Mouse (Mus musculus): Measurements from ENCODE around the gene Exo5. TPM values are rescaled to one million over a fixed set of nuclear protein-coding genes. Genes with fewer than 3 reads are reported as not detected.

The Exo5 gene
- total RNA-seq, 2 experiments from 2014 or later, result 10.1 to 11.8 TPM

GRCm38 (mm10) chr4:120909558-120910150, 15.2 kb downstream of the Exo5 start:
- DNase-seq (ENCODE audit: low spot score in 2 of 2), result peak in 1 of 2 experiments; percentile 60

DNA sequence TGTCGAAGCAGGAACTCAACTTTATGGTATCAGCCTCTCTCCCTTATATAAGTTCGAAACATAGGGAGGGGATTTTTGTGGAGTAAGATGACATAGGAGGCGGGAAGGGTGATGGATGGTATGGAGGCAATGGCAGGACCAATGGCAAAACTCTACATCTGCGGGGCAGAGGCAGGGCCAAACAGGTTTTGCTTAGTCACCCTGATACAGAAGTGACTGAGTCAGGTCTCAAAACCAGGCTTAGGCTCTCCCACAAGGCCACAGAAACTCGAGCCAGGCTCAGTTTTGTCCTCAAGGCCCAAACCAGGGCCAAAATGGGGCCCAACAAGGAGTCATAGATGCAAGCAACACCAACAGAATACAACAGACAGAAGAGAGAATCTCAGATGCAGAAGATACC, 19.2 kb downstream of the Exo5 start:
- DNase-seq (ENCODE audit: low spot score in 2 of 2), result no peak

DNA sequence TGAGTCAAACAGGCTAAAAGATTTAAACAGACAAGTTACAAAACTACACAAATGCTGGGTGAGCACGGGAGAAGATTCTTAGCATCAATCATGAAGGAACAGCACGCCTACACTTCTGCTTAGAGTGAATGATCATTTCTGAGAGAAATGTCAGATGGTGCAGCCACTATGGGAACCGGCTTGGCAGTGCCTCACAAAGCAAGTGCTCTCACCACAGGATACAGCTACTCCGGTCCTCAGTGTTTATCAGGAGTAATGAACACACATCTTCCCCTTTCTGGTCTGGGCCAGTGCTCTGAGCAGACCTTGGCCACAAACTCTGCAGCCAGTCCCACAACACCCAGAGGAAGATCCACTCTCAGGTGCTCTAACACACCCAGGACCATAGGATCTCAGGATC, 20.3 kb downstream of the Exo5 start:
- DNase-seq (ENCODE audit: low spot score in 2 of 2), result peak in 1 of 2 experiments; percentile 40

DNA sequence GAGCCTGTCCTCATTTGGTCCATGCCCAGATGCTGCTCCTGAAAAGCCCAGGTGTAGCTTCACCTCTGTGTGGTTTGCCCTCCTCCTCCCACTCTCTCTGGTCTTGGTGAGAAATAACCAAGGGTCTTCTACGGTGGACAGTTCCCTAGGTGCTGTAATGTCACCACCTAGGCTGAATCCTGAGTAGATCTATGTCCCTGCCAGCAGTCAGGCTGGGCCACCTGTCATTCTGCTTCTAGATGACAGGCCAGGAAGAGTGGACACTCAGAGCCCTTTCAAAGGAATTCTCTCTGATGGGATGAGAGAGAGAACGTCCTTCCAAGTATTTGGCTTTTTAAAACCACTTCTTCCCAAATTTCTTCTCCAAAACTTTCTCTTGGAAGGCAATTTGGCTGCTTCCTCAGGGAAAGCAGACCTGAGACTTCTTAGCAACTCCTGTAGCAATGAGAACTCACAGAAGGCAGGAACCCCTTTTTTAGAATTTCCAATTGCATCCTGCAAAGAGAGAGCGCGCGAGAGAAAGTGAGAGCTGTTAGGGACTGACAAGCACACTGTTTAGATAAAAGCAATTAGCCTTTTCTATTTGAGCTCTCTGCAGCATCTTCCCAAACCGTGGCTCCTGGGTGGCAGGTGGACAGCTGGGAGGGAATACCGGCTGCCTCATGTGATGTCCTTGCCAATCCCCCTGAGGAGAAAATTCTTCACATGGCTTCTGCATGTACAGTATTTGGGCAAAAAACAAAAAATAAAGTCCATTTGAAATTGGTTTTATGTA, 28.8 kb downstream of the Exo5 start:
- DNase-seq (ENCODE audit: low spot score in 2 of 2), result no peak

- DNase-seq (ENCODE audit: low spot score in 2 of 2), result no peak
Observed at GRCm38 (mm10) chr4:120895226-120895625, 29.6 kb downstream of the Exo5 start.

GRCm38 (mm10) chr4:120894584-120894983, 30.2 kb downstream of the Exo5 start:
- DNase-seq (ENCODE audit: low spot score in 2 of 2), result no peak

- DNase-seq (ENCODE audit: low spot score in 2 of 2), result no peak
Observed at GRCm38 (mm10) chr4:120893656-120894401, 31.0 kb downstream of the Exo5 start.

DNA sequence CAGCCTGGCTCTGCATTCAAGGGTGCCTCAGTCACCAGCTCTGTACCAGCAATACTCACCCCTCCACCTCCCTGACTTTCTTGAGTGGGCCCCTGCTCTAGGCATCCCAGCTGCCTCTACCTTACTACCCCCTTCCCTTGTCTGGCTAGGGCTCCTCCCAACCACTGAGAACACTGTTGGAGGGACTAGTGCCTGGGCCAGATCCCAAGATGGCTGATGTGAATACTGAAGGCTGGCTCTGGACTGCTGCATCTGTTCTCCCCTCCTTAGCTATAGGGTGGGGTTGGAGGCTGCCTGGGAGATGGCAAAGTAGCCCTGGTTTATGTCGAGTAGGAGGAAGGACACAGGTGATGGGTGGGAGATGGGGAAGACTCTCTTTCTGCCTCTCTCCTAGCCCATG, 32.3 kb downstream of the Exo5 start:
- DNase-seq (ENCODE audit: low spot score in 2 of 2), result no peak

DNA sequence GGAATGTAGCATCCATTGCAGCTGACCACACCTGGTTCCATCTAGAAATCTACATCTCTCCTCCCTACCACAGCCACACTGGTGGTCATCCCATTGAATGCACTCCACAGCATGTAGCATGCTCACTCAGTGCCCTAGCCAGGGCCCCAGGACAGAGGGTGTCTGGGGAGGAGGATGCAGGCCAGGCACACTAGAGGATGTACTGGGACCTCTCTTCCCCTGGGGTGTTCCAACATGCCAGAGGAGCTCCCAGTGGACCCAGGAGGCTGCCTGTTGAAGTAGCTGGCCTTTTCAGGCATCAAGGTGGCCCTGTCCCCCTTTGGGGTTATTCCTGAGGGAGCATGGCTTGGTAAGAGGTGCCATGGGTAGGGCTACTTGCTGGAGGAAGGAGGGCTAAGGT, 32.9 kb downstream of the Exo5 start:
- DNase-seq (ENCODE audit: low spot score in 2 of 2), result no peak

- no peak for DNase-seq (ENCODE audit: low spot score in 2 of 2)
Observed at GRCm38 (mm10) chr4:120890754-120891440, 33.9 kb downstream of the Exo5 start.

- no peak for DNase-seq (ENCODE audit: low spot score in 2 of 2)
Observed at GRCm38 (mm10) chr4:120888884-120889283, 35.9 kb downstream of the Exo5 start.

DNA sequence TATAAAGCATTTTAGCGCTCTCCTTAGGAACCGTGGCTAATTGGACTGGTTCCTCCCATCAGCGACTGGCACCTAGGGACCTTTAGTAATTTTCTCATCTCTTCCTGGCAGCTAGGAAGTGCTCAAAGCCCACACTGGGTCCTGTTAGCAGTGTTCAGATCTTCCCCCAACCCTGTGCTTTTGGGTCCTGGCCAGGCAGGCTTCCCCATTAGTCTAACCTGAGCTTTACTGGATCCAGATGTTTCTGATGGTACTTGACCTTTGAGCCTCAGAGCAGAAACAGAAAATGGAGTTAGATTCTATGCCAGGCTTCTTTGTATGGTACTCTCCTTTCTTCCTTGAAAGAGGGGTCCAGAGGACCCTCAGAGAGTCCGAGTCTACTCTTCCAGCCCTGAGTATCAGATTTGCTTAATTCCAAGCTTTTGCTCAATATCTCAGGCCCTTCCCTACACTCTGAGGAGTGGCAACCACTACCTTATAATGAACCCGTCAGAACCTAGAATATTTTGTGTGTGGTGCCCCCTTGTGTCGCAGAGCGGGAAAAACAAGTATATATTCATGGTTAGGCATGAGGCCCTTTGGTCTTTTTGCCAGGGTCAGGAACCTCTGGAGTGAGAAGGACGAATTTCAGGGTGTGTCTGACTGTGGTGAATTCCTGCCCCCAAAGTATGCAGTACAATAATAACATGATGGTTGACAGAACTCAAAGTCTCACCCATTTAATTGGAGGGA, 37.3 kb downstream of the Exo5 start:
- peak in 1 of 2 experiments; percentile 77 for DNase-seq (ENCODE audit: low spot score in 2 of 2)

GRCm38 (mm10) chr4:120886811-120887210, 38.0 kb downstream of the Exo5 start:
- DNase-seq (ENCODE audit: low spot score in 2 of 2), result no peak

DNA sequence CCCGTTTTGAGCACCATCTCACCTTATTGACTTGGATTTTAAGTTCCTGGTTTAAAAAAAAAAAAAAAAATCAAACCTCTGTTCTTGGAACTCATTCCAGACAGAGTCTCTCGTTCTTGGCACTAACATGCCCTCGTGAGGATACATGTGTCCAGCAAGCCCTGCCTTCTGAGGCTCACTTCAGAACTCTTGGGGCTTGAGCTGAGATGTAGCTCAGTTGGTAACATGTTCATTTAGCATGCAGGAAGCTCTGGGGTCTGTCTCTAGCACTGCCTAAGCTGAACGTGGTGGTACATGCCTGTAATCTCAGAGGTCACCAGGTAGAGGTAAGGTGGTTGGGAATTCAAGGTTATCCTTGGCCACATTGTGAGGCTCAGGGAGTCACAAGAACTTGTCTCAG, 38.7 kb downstream of the Exo5 start:
- no peak for DNase-seq (ENCODE audit: low spot score in 2 of 2)

DNA sequence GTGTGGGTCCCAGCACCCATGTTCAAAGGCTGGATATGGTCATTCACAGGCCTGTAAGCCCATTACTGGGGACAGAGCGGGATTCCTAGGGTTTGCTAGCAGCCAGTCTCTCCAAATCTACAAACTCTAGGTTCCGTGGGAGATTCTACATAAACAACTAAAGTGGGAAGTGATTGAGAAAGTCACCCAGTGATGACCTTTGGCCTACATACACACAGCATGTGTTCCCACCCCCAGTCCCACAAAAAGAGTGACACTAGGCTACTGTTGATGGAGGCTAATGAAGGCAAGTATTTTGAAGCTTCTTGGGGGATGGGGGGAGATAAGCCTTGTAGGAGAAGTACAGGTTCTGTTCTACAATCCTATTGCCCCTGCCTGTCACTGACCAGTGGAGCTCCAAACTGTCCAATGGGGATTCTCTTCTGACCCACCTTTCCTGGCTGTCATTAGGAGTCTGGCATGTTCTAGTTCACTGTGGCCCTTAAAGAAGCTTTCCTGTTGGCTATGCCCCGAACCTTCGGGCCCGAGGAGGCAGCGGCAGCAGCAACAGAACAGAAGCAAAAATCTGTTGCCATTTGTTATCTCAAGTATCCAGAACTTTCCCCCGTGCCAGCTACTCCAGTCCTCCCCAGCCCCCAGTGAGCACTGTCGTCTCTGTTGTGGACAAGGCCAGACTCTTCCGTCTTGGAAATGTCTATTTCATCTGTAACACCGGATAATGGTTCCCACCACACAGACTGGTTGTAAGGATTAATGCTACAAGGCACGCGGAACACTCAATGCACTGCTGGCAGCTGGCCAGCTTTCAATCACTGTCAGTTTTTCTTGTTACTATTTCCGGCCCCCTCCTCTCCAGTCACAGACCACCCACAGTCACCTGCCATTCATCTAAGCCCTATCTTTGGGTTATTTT, 39.4 kb downstream of the Exo5 start:
- no peak for DNase-seq (ENCODE audit: low spot score in 2 of 2)

DNA sequence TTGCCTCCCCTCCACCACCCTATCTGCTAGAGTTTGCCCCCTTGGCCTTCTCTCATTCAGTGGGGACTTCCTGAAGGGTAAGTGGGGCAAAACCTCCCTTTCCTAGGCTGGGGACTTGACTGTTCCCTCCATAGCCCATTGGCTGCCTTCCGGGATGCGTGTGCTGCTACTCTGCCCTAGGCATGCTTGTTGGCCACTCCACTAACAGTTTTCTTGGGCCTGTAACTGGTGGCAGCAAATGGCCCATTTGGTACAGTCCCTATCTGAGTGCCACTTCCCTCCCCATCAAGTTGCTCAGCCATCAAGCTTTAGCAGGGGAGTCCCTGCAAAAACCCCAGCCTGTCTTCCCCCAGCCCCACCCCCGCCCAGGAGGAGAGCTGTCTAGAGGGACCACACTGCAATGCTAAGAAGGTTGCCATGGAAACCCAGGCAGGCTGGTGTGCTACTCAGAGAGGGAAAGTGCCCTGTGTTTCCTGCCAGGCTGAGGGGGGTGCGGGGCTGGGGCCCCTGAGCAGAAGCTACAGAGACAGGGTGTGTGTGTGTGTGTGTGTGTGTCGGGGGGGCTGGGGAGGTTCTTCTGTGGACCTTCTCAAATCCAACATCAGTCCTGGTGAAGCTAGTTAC, 42.7 kb downstream of the Exo5 start:
- DNase-seq (ENCODE audit: low spot score in 2 of 2), result peak in 1 of 2 experiments; percentile 66

- no peak for DNase-seq (ENCODE audit: low spot score in 2 of 2)
Observed at GRCm38 (mm10) chr4:120880731-120881432, 43.9 kb downstream of the Exo5 start.

DNA sequence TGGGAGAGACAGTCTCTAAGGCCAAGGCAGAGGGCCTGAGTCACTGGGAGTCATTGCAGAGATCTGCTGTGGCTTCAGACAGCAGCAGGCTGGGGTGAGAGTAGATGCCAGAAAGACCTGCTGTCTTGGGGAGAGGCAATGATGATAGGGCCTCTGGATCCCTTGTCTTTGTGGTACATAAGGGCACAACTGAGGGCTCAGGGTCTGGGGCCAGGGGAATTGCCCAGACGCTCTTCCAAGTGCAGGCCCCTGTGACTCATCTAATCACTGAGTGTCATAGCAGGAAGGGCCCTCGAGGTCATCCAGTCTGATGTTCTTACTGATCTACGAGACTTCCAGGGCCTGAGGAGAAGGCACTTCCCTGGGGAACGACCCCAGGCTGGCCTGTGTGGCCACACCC, 45.4 kb downstream of the Exo5 start:
- DNase-seq (ENCODE audit: low spot score in 2 of 2), result no peak

DNA sequence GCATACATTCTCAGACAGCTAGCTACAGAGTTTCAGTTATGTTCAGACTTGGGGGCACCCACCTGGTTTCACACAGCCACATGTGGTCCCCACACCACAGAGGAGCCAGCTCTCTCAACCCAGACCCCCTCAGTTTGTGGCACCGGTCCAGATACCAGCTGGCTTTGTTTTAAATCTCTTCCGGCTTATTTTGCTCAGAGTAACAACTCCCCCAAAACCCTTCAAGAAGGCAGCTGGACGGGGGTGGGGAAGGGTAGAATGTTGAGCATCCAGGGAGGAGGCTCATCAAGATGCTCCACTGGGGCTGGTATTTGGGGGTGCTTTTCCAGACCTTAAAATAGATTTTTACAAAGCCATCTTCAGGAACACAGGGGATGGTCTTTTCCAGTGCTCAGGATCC, 46.1 kb downstream of the Exo5 start:
- peak in 1 of 2 experiments; percentile 31 for DNase-seq (ENCODE audit: low spot score in 2 of 2)
